Mouse (Mus musculus) naive thymus-derived CD4-positive, alpha-beta T cell, adult 5 months (primary cell): ENCODE results near the gene Gm11020. TPM values are rescaled to one million over a fixed set of nuclear protein-coding genes. Genes with fewer than 3 reads are reported as not detected.

ENCODE experiments used
- polyA plus RNA-seq: library from polyadenylated mRNA; unstranded; fragments of 100-300 nt; shearing (Covaris generic); gene quantifications from one replicate; pipeline ENCODE4 v1.2.1, GENCODE M21; 2017

Gene Gm11020
- polyA plus RNA-seq = not detected

DNA sequence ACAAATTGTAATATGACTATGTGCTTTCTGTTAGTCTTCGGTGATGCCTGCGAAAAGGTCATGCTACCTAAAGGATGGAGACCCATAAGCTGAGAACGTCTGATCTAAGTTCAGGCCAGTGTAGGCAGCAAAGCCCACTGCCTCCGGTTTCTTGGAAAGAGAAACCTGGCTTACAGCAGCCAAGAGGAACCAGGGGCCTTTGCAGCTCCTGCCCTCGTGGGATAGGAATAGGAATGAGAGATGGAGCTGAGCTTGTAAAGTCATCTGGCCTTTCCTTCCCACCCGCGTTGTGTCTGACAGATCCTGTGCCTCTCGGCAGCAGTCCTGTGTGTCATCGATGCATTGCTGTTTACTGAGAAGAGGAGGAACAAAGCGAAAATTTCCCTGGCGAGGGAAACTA, at the start of gene Gm11020:
Gm11020 (plus strand) TSS at position 301 of the 400 bp plus-strand sequence.

GRCm38 (mm10) chr8:104293081-104293480, 28.3 kb upstream of the Gm11020 start, which contains the start of gene Cmtm2a:
Cmtm2a (minus strand) TSS chr8:104293181.

GRCm38 (mm10) chr8:104309441-104310155, 11.8 kb upstream of the Gm11020 start, which contains the start of the genes Gm45711 and Cmtm1:
Gm45711 (minus strand) TSS chr8:104310081.
Cmtm1 (minus strand) TSS chr8:104310145.

GRCm38 (mm10) chr8:104321930-104322329, 563 bp downstream of the Gm11020 start, which contains the start of gene Cmtm2b:
Cmtm2b (plus strand) TSS chr8:104322230.

GRCm38 (mm10) chr8:104339229-104339982, 18.0 kb downstream of the Gm11020 start, which contains the start of gene Cmtm3:
Cmtm3 (plus strand) TSS chr8:104339410.

Other genes starting within 250 kb of the Gm11020 start
- gene Cdh5, start 219.9 kb upstream of the Gm11020 start, polyA plus RNA-seq = not detected
- not detected for gene Bean1, start 151.1 kb upstream of the Gm11020 start, polyA plus RNA-seq
- 66.9 TPM for gene Tk2, start 73.0 kb upstream of the Gm11020 start, polyA plus RNA-seq
- 80.1 TPM for gene Cklf, start 70.7 kb upstream of the Gm11020 start, polyA plus RNA-seq
- not detected for gene Cmtm2a, start 28.4 kb upstream of the Gm11020 start, polyA plus RNA-seq
- not detected for gene Gm45711, start 11.5 kb upstream of the Gm11020 start, polyA plus RNA-seq
- not detected for gene Cmtm1, start 11.4 kb upstream of the Gm11020 start, polyA plus RNA-seq
- gene Cmtm2b, start 663 bp downstream of the Gm11020 start, polyA plus RNA-seq = not detected
- 9.0 TPM for gene Cmtm3, start 17.8 kb downstream of the Gm11020 start, polyA plus RNA-seq
- 0.71 TPM for gene Cmtm4, start 74.2 kb downstream of the Gm11020 start, polyA plus RNA-seq
- gene Dync1li2, start 121.5 kb downstream of the Gm11020 start, polyA plus RNA-seq = 64.1 TPM
- gene Terb1, start 188.3 kb downstream of the Gm11020 start, polyA plus RNA-seq = not detected
- 83.2 TPM for gene Nae1, start 213.1 kb downstream of the Gm11020 start, polyA plus RNA-seq
- 3.1 TPM for gene Car7, start 213.1 kb downstream of the Gm11020 start, polyA plus RNA-seq